Comparison of ENCODE assay signal across 10 mouse cellular contexts in genomic region chr19:55206482-55207138, GRCm38 (mm10). TPM values are rescaled to one million over a fixed set of nuclear protein-coding genes. Genes with fewer than 3 reads are reported as not detected.
DNase-seq lines count a peak whose midpoint lies in the region; ATAC-seq and TF ChIP-seq lines count a peak whose summit lies in the region.
"Had no signal": no experiment of that assay in that cellular context is flagged by ENCODE, and none has a peak within 500 bp of the region (broad histone marks: within the 10 kb centered on the region; RNA-seq: fewer than 3 reads in every experiment).

No protein-coding gene starts in this region.

- H3K27ac ChIP-seq in hindbrain, embryonic 13.5 days: no peak overlapping the region
- no peak overlapping the region for H3K27ac ChIP-seq in hindbrain, embryonic 12.5 days
- no peak overlapping the region for H3K27ac ChIP-seq in ES-E14 (ENCODE audit: insufficient read depth, low read depth, low read length, poor library complexity, severe bottlenecking)
- H3K27ac ChIP-seq: embryonic facial prominence, embryonic 13.5 days; macrophage had no signal

- no peaks in the 10 kb centered on the region for H3K36me3 ChIP-seq in hindbrain, embryonic 13.5 days
- H3K36me3 ChIP-seq in hindbrain, embryonic 12.5 days: no peaks in the 10 kb centered on the region
- H3K36me3 ChIP-seq in ES-E14 (ENCODE audit: control insufficient read depth, insufficient read depth, low read length, poor library complexity, severe bottlenecking): no peaks in the 10 kb centered on the region
- H3K36me3 ChIP-seq: embryonic facial prominence, embryonic 13.5 days had no signal

- 0 out of 2 replicates have a peak, but pooled peaks cover 12% of the 10 kb centered on the region for H3K27me3 ChIP-seq in hindbrain, embryonic 13.5 days
- H3K27me3 ChIP-seq in hindbrain, embryonic 12.5 days: no peaks in the 10 kb centered on the region; the same call in 1 of the 2 replicates

- DNase-seq in ES-E14 (ENCODE audit: low read depth, low spot score) (peak; percentile 45), liver (peak; percentile 38)
- peak; percentile 59 for DNase-seq in cerebellum, adult 9-10 months
- DNase-seq in gastrocnemius, postnatal 36 days: no peak

- intact Hi-C loops in gastrocnemius, postnatal 36 days (cut with DNase I): no loop called here

- H3K4me1 ChIP-seq in hindbrain, embryonic 13.5 days (replicated peaks): no peaks in the 10 kb centered on the region
- no peaks in the 10 kb centered on the region for H3K4me1 ChIP-seq in hindbrain, embryonic 12.5 days
- peaks cover 0 to 3% of the 10 kb centered on the region in 2 experiments; a peak in 1 of 4 replicates for H3K4me1 ChIP-seq in ES-E14 (ENCODE audit: control insufficient read depth in 2 of 2, insufficient read depth in 2 of 2, low read length in 2 of 2, poor library complexity in 1 of 2)
- H3K4me1 ChIP-seq: embryonic facial prominence, embryonic 13.5 days had no signal

- 0 out of 2 replicates have a peak, but pooled peaks cover 3% of the 10 kb centered on the region for H3K9me3 ChIP-seq in hindbrain, embryonic 13.5 days
- H3K9me3 ChIP-seq in hindbrain, embryonic 12.5 days (replicated peaks): no peaks in the 10 kb centered on the region
- H3K9me3 ChIP-seq in ES-E14 (ENCODE audit: control insufficient read depth, insufficient read depth, low read depth, low read length): no peaks in the 10 kb centered on the region
- H3K9me3 ChIP-seq: embryonic facial prominence, embryonic 13.5 days had no signal

- no peak overlapping the region for H3K4me2 ChIP-seq in hindbrain, embryonic 13.5 days
- no peak overlapping the region for H3K4me2 ChIP-seq in hindbrain, embryonic 12.5 days (replicated peaks)
- H3K4me2 ChIP-seq: embryonic facial prominence, embryonic 13.5 days had no signal

- in situ Hi-C loops in ES-E14 (cut with MboI; ENCODE audit: low sequenced_read_pairs in 2 of 2, unreplicated experiment in 2 of 2): loop anchor here in 1 of 2 experiments (10.0 kb wide), 1 partner anchor 142 kb away; no protein-coding TSS in a partner anchor

- no peak overlapping the region for H3K4me3 ChIP-seq in hindbrain, embryonic 13.5 days
- no peak overlapping the region for H3K4me3 ChIP-seq in hindbrain, embryonic 12.5 days
- H3K4me3 ChIP-seq in ES-E14 (ENCODE audit: insufficient read depth in 1 of 2, low read depth in 1 of 2, low read length in 2 of 2, poor library complexity in 1 of 2, severe bottlenecking in 1 of 2): no peak overlapping the region
- H3K4me3 ChIP-seq: embryonic facial prominence, embryonic 13.5 days had no signal

- 39% methylated on average over 8 of the region's 8 CpGs for WGBS in hindbrain, embryonic 13.5 days
- 35% methylated on average over 8 of the region's 8 CpGs for WGBS in hindbrain, embryonic 12.5 days

- ATAC-seq in hindbrain, embryonic 13.5 days (ENCODE audit: low FRiP score): peak; percentile 32; the same call in 1 of the 2 replicates
- no peak for ATAC-seq in hindbrain, embryonic 12.5 days (ENCODE audit: low FRiP score)
- ATAC-seq in hematopoietic stem cell, adult 5-6 weeks (replicated peaks in 1 of 2; ENCODE audit: insufficient read depth in 1 of 2, low FRiP score in 2 of 2, low TSS enrichment in 1 of 2, low read depth in 1 of 2, poor library complexity in 2 of 2, severe bottlenecking in 2 of 2): peak; percentile 53 to 76; a peak in 2 of 4 replicates
- peak; percentile 72; the same call in 1 of the 2 replicates for ATAC-seq in monocyte, adult 5-6 weeks (replicated peaks; ENCODE audit: insufficient number of reproducible peaks, low FRiP score, low TSS enrichment, poor library complexity, severe bottlenecking)

- no peak overlapping the region for H3K9ac ChIP-seq in hindbrain, embryonic 13.5 days
- no peak overlapping the region for H3K9ac ChIP-seq in hindbrain, embryonic 12.5 days
- no peak overlapping the region for H3K9ac ChIP-seq in ES-E14 (ENCODE audit: insufficient read depth, low read depth, low read length, poor library complexity, severe bottlenecking)
- H3K9ac ChIP-seq: embryonic facial prominence, embryonic 13.5 days had no signal

TF ChIP-seq in ES-E14, 5 proteins besides CTCF, POLR2A, EP300 and RAD21:
- TF ChIP-seq ZC3H11A (IDR thresholded peaks at IDR 0.05; ENCODE audit: borderline replicate concordance, low read depth, low read length): peak; percentile 94; the same call in 1 of the 2 replicates
- TF ChIP-seq CHD2 (IDR thresholded peaks at IDR 0.05; ENCODE audit: low read depth, low read length): no peak
- TF ChIP-seq HCFC1 (IDR thresholded peaks at IDR 0.05; ENCODE audit: borderline replicate concordance, insufficient read depth, low read length): no peak
- TF ChIP-seq ZNF384 (IDR thresholded peaks at IDR 0.05; ENCODE audit: low read depth, low read length): peak; percentile 99
- TF ChIP-seq MAFK (IDR thresholded peaks at IDR 0.05; ENCODE audit: insufficient read depth, low read depth, low read length): 0 out of 2 replicates have a peak, but pooled peaks have one; percentile 12

RNA-seq across cellular contexts. Expression of gene Tectb, which starts 26.1 kb away (rescaled TPM):
- polyA plus RNA-seq in hindbrain, embryonic 13.5 days (2015; fragmentation: Nextera tagmentation; extraction: Ambion mirVana): 0.45 and 0.75 TPM in 2 replicates
- 0.22 and 0.57 TPM in 2 replicates for polyA plus RNA-seq in hindbrain, embryonic 12.5 days (2016; fragmentation: Nextera tagmentation; extraction: Ambion mirVana)
- total RNA-seq in ES-E14 (2012; rRNA removed): not detected in 2 replicates
- not detected in 2 replicates for total RNA-seq in hematopoietic stem cell, adult 5-6 weeks (2017)
- total RNA-seq in monocyte, adult 5-6 weeks (2017): not detected in 3 replicates
- under 1 TPM in 1 of 2 experiments, not detected in 1; 0.18 TPM for total RNA-seq in gastrocnemius, postnatal 36 days (2021)
- polyA plus RNA-seq: embryonic facial prominence, embryonic 13.5 days; macrophage had no signal

RNA-seq across cellular contexts. Expression of gene Gucy2g, which starts 34.4 kb away (rescaled TPM):
- 0.08 and 0.09 TPM in 2 replicates for polyA plus RNA-seq in hindbrain, embryonic 13.5 days (2015; fragmentation: Nextera tagmentation; extraction: Ambion mirVana)
- not detected in 2 replicates for polyA plus RNA-seq in hindbrain, embryonic 12.5 days (2016; fragmentation: Nextera tagmentation; extraction: Ambion mirVana)
- 0.09 and 0.21 TPM in 2 replicates for total RNA-seq in ES-E14 (2012; rRNA removed)
- total RNA-seq in hematopoietic stem cell, adult 5-6 weeks (2017): not detected in 2 replicates
- not detected in 3 replicates for total RNA-seq in monocyte, adult 5-6 weeks (2017)
- total RNA-seq in gastrocnemius, postnatal 36 days (2021): under 1 TPM; 0.07 to 0.08 TPM
- polyA plus RNA-seq: macrophage had no signal

RNA-seq across cellular contexts. Expression of gene Acsl5, which starts 45.1 kb away (rescaled TPM):
- polyA plus RNA-seq in hindbrain, embryonic 13.5 days (2015; fragmentation: Nextera tagmentation; extraction: Ambion mirVana): 14.7 and 17.0 TPM in 2 replicates
- polyA plus RNA-seq in hindbrain, embryonic 12.5 days (2016; fragmentation: Nextera tagmentation; extraction: Ambion mirVana): 16.5 and 16.9 TPM in 2 replicates
- 17.1 and 30.0 TPM in 2 replicates for total RNA-seq in ES-E14 (2012; rRNA removed)
- total RNA-seq in hematopoietic stem cell, adult 5-6 weeks (2017): 92.1 and 157 TPM in 2 replicates
- 172 to 230 TPM (median 204 TPM) in 3 replicates for total RNA-seq in monocyte, adult 5-6 weeks (2017)
- total RNA-seq in gastrocnemius, postnatal 36 days (2021): 1 to 10 TPM; 2.9 to 3.8 TPM

Comparison
In these comparisons a context has a peak if more than half of its experiments do, and no peak if none do; other contexts are left out.
1. DNase-seq: peak in ES-E14 (single experiment), cerebellum, adult 9-10 months (single experiment) and liver (single experiment); none in gastrocnemius, postnatal 36 days (0 of 2).